21 mouse cellular contexts compared by ENCODE assay signal in the genomic region with DNA sequence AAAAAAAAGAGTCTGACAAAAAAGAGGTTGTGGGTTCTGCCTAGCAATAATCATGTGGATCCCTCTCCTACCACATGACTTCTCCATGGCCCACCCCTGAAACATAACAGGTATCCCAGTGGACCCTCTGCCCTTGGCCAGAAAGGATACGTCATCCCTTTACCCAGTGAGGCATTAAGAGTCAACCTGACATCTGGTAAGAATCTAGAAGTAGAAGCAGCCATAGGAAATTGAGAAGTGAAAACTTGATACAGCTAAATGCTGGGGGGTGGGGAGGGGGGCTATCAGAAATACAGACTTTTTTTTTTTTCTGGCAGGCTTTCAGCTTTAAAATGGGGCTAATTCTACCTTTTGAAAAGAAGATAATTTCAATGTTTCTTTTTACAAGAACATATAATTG.
"Had no signal": no experiment of that assay in that cellular context is flagged by ENCODE, and none has a peak within 500 bp of the region (broad histone marks: within the 10 kb centered on the region; RNA-seq: fewer than 3 reads in every experiment).

No protein-coding gene starts in this region.

- H3K9me3 ChIP-seq: kidney, embryonic 15.5 days; limb, embryonic 15.5 days; midbrain, embryonic 12.5 days; midbrain, embryonic 15.5 days; neural tube, embryonic 12.5 days; neural tube, embryonic 15.5 days had no signal

- H3K9ac ChIP-seq: kidney, embryonic 15.5 days; limb, embryonic 15.5 days; liver, embryonic 14.5 days; liver, postnatal 0 days; lung, embryonic 14.5 days; midbrain, embryonic 12.5 days; midbrain, embryonic 15.5 days; neural tube, embryonic 12.5 days; neural tube, embryonic 15.5 days had no signal

- H3K27me3 ChIP-seq: kidney, embryonic 15.5 days; limb, embryonic 15.5 days; midbrain, embryonic 12.5 days; midbrain, embryonic 15.5 days; neural tube, embryonic 12.5 days; neural tube, embryonic 15.5 days had no signal

- H3K4me2 ChIP-seq: kidney, embryonic 15.5 days; limb, embryonic 15.5 days; liver, embryonic 11.5 days; lung, embryonic 14.5 days; midbrain, embryonic 12.5 days; midbrain, embryonic 15.5 days; neural tube, embryonic 12.5 days; neural tube, embryonic 15.5 days had no signal

- H3K4me1 ChIP-seq: limb, embryonic 15.5 days; midbrain, embryonic 12.5 days; midbrain, embryonic 15.5 days; neural tube, embryonic 12.5 days; neural tube, embryonic 15.5 days had no signal

- H3K36me3 ChIP-seq: kidney, embryonic 15.5 days; limb, embryonic 15.5 days; midbrain, embryonic 12.5 days; midbrain, embryonic 15.5 days; neural tube, embryonic 12.5 days; neural tube, embryonic 15.5 days had no signal

- DNase-seq: kidney, adult 8-10 months; kidney, postnatal 10 days; kidney, postnatal 36 days; left cerebral cortex, postnatal 4 days; liver, postnatal 0 days; lung, embryonic 14.5 days; right cerebral cortex, adult 18-20 months; right cerebral cortex, postnatal 14 days; right cerebral cortex, postnatal 4 days; thymus, adult 18-20 months; thymus, postnatal 36 days had no signal

- H3K27ac ChIP-seq: kidney, embryonic 15.5 days; limb, embryonic 15.5 days; liver, embryonic 14.5 days; macrophage; midbrain, embryonic 12.5 days; midbrain, embryonic 15.5 days; neural tube, embryonic 12.5 days; neural tube, embryonic 15.5 days had no signal

- ATAC-seq: liver, postnatal 0 days; lung, postnatal 0 days; midbrain, embryonic 15.5 days had no signal

- H3K4me3 ChIP-seq: kidney, embryonic 15.5 days; limb, embryonic 15.5 days; midbrain, embryonic 12.5 days; midbrain, embryonic 15.5 days; neural tube, embryonic 12.5 days; neural tube, embryonic 15.5 days had no signal
